Mouse (Mus musculus): ENCODE measurements around the gene Rbm47.

Gene Rbm47

DNA sequence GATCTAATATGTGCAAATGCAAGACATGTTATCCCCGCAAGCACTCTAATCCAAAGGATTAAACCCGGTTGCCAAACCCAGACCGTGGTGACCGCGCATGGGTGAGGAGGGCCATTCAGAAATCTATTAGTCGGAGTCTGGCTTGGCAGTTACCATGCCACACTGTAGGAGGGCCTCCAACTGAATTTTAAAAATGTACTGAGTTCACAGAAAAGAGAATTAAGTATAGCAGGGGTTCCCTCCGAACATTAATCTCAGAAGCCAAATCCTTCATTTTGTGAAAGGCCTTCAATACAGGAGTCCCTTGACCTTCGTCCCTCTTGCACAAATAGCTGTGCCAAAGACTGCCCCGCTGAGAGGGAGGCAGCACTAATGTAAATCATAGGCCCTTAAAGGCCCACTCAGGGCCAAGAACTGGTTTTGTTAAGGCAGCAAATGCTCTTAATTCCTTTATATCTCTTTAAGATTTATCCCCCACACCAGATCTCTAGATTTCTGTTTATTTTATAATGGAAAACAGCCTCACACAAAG, 16.4 kb downstream of the Rbm47 start:
- DNase-seq = no peak

DNA sequence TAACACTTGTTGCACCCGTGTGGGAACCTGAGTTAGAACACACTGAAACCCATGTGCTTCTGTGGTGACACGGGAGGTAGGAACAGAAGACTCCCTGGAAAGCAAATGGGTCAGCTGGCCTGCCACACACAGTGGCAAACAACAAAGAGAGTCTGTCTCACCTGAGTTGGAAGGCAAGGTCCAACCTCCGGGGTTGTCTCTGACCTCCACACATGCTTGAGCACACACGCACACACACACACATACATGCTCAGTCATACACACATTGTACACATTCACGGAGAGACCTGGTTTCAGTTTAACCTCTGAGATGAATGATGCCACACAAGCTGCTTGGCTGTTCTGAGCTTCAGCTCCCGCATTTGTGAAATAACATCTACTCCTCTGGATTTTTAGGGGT, 18.3 kb downstream of the Rbm47 start:
- no peak for DNase-seq

DNA sequence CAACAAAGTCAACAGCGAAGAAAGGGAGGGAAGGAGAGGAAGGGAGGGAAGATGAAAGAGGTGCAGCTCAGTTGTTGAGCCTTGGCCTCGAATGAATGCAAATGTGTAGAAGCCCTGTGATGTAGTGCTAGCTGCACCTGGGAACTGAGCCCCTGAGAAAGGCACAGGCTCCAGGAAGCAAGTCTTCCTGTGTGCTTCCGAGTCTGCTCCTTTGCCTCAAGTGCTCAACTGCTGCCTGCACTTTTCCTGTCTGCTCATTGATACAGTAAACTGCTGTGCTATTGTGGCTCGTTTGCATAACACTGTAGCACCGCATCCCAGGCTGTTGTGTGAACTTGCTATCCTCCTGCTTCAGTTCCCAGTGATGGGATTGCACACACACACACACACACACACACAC, 19.4 kb downstream of the Rbm47 start:
- peak; percentile 36 to 59 for DNase-seq

DNA sequence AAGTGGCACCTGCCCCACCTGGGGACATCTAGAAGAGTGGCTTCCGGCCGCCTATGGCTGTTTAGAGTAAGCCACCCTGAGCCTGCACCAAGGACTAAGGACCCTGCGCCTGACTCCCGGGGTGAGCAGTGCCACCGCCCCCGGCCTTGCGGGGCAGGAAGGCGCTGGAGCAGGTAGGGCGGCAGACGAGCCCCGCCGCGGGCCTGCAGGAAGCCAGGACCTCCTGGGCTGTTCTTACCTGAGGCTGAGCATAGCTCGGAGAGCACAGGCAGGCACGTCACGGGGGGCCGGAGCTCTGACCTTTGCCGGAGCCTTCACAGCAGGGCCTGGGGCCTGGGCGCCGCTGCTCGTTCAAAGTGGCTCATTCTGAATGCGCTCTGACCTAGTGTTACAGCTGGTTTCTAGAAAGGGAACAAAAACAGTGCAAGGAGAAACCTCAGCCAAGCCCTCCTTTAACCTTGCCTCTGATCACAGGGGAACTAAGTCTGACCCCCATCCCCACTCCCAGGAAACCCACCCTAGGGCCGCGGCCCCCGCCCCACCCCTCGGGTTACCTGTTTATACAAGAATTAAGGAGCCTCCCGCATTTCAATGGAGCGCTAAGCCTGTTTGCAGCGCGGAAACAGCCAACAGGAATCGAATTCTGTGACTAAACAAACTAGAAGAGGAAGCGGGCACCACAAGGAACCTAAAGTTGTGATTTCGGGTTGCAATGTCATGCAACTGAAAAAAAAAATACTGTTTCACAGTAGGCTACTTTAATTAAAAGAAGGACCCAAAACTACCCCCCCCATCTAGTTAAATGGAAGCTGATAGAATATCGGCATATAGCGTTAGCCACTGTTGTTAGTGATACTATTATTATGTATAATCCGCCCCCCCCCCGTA, 21.4 kb downstream of the Rbm47 start:
- peak; percentile 34 to 40 for DNase-seq

DNA sequence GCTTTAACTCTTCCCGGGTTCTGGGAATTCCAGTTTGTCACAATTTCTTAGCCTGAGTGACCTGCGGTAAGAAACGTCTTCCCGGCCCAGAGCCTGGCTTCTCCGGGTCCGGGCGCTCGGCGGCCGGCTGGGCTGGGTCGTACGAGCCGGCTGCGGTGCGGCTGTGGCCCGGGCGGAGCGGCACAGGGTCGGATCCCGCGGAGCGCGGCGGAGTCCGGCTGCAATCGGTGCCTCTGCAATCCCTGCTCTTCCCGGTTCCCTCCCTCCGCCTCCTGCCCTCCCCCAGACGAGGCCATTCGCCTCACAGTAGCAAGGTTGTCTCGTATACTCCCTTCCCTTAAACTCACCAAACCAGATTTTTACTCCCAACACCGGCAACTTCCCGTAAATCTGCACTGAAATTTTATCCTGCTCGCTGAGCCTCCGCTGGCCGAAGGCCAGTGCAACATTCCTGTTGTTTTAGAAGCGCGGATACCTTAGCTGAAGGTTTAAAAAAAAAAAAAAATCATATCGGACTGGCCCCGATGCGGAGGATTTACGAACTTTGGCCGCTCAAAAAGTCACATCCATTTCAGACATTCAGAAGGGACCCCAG, 22.1 kb downstream of the Rbm47 start:
- peak in 1 of 2 experiments; percentile 6 for DNase-seq

DNA sequence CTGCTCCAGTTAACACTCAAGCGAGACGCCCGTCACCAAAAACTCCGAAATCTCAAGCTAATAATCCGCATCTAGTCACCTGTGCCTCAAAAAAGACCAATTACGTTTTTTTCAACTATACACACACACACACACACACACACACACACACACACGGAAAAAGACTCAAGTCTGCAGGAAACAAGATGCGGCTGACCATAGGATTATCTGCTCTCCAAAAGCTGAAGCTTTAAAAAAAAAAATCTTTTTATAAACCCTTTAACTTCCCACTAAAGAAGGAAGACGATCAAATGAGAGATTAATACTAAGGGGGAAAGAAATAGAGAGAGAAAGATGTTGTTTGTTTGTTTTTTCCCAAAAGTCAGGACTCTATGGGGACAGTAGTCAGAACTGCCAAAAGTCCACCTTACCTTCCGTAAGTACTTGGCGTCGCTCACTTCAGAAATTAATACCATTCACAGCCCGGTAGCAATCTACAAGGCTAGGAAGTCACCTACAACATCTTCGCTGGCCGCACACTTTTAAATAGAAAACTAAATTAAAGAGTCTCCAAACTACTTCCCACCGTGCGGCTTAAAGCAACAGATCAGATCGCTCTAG, 22.7 kb downstream of the Rbm47 start:
- DNase-seq = no peak

DNA sequence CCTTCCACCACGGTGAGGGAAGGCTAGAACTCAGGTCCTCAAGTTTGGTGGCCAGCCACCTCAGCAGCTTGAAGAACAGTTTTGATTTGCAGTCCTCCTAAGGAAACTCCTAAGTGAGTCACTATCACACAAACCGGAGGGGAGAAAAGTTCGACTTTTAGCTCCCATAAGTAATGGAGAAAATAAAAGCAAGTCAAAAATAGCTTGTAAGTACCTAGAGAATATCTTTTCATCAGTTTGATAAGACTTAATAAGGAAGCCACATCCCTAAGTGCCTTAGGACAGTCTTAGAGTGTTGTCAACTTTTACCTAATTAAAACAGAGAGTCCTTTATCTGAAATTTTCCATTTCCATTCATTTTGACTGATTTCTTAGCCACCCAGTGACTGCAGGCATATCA, 23.3 kb downstream of the Rbm47 start:
- DNase-seq = no peak

DNA sequence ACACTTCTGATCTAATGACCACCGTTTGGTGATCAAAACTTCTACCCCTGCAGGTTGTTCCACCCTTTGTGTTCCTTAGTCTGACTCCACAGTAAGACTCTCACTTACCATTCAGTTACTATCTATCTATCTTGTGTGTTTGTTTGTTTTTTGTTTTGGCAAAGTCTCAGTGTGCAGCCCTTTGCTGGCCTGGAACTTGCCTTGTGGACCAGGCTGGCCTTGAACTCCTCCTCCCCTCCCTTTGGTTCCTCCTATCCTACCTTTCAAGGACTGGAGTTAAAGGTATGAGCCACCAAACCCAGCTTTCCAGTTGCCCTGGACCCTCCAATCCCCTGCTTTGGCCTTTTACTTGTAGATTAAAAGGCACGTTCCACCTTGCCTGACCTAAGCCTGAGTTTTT, 23.8 kb downstream of the Rbm47 start:
- no peak for DNase-seq

DNA sequence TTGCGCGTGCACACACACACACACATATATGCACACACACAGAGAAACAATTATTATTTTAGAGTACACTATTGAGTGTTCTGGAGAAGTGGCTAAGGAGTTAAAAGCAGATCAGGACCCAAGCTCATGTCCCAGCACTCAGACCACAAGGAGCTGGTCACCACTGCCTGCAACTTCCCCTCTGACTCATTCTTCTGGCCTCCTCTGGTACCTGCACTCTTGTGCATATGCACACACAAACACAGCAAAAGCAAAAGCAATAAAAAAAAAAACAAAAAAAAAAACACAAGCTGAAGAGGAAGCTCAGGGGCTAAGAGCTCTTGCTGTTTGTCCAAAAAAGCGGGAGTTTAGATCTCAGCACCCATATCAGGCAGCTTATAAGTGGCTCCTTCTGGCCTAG, 25.6 kb downstream of the Rbm47 start:
- no peak for DNase-seq

DNA sequence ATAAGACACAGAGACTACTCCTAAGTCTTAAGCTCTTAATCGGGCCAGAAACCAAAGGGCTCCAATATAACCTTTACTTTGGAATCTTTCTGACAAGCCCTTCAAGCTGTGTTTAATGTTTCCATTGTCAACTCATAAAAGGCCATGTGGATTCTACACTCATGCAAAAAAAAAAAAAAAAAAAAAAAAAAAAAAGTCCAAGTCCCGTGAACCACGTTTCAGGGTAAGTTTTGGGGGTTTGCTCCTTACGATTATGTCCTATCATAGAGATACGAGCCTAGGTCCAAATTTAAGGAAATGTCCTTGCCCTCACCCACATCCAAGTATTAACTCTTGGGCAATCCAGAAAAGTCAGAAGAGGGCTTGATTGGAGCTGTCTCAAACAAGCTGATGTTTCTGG, 27.3 kb downstream of the Rbm47 start:
- DNase-seq = no peak

DNA sequence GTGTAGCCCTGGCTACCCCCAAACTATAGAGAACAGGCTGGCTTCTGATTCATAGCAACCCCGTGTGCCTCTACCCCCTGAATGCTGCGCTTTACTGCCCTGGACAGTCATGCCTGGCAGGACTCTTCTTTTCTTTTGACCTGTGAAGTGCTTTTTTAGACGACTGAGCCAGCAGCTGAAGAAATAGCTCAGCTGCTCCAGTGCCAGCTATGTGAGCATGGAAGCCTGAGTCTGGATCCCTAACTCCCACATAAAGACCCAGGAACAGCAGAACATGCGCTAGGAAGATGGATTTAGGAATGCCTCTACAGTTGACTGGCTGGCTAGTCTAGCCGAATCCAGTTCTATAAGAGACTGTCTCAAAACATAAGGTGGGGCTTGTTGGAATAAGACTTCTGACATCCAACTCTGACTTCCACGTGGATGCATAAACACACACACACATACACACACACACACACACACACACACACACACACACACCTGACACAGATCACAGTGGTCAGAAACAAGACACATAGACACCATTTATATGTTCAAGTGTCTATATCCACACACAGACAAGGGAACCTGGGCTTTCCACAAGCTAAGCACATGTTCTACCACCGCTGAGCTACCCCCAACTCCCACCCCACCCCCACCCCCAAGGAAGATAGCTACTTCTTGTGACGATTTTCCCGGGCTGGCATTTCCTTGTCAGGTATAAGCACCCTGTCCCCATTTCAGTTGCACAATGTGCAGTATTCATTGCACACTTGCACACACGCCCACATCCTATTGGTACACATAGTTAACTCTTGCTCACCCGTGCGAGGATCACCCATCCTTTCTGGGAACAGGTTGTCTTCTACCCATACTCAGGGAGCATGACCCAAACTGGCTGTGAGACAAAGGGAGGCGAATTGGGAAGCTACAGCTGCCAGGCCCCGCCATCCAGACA, 29.6 kb downstream of the Rbm47 start:
- DNase-seq = no peak

DNA sequence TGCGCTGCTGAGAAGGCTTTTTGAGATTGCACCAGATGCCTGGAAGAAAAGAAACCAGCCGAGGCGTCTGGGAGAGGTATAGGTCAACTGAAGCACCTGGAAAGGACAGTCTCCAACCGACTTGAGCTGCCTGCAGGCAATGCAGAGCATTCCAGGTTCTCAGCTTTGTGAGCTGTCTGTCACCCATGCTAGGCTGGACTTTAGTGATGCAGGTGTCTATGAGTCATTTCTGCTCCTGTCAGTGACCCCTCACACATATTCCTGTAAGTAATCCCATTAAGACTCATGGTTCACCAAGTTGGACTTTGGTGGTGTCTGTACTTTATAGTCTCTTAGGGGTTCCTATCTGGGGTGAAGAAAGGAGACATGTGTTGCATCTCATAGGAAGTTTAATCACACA, 31.4 kb downstream of the Rbm47 start:
- no peak for DNase-seq

DNA sequence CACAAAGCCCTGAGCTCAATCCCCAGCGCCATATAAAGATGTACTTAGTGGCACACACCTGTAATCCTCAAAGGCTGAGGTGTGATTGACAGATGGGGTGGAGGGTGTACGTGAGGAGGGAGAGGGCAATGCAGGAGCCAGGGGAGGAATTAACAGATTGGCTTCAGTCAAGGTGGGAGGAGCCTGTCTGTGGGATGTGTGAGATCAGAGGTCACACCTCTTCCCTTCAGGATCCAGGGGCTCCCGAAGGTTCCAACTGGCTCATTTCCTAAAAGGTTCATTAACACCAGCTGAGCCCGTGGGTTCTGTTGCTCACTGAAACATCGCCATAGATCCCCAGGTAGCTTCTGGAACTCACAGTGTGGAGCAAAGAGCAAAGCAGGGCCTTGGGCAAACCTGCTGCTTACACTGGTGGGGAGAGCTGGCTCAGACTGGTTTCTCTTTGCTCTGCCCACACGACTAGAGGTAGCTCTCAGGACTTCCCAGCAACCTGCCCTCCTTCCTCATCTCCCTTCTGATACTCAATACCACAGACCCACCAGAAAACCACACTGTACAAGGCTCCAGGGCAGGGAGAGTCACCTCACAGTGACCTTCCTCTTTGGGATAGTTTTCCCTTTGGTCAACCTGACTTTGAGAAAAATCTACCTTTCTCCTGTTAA, 33.2 kb downstream of the Rbm47 start:
- DNase-seq = no peak

DNA sequence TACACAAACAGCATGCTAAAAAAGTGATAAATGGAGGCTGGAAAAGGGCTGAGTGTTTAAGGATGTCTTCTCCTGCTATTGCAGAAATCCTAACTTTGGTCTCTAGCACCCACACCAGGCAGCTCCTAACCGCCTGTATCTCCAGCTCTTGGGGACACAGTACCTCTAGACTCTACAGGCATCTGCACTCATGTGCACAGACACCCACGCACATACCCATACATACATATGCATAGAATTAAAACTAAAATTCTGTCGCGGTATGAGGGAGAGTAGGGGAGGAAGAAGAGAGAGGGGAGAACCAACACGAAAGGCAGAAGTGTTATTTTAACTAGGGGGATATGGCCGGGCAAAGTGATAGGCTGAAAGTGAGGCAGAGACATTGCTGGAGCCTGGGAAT, 33.7 kb downstream of the Rbm47 start:
- DNase-seq = no peak

DNA sequence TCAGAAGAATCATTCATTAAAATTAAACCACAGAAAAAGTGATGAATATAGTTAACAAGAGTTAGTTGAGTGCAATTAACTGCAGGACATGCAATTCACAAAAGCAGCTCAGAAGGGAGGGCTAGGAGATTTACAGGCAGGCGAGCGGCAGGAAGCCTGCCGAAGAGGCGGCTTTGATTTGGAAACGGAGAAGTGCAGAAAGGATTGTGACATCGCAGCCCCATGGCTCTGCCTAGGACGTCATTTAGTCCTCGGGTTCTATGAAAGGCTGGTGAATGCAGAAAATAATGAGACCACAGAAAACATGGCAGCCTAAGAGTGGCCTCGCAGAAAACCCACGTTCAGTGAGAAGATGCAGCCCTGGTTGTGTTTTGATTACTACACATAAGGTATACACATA, 34.3 kb downstream of the Rbm47 start:
- DNase-seq = no peak

DNA sequence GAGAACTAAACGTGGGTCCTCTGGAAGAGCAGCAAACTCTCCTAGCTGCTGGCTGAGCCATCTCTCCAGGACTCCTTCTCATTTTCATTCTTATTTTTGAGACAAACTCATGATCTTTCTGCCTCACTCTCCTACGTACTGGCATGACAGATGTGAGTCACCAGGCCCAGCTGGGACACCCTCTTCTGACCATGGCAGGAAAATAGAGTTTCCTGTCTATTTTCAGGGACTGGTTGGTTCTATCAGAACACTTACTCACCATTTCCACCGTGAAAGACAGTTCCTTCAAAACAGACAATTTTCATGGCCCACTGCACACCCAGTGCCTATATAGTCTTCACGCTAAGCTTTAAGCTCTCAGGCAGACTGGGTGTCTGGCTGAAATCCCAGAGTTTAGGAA, 35.7 kb downstream of the Rbm47 start:
- no peak for DNase-seq

DNA sequence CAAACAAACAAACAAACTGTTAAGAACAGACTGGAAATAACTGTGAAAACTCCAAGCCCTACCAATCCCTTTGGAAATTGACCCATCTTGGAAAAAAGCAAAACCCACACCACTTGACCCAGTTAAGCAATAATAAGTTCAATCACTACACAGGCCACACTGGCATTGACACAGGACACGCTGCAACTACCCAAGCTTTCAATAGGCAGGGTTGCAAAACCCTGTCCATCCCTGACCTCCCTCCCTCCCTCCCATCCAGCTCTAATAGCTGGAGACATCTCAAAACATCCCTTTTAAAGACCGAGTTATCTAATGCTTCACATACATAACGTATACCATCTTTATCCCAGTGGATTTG, 37.1 kb downstream of the Rbm47 start:
- no peak for DNase-seq

DNA sequence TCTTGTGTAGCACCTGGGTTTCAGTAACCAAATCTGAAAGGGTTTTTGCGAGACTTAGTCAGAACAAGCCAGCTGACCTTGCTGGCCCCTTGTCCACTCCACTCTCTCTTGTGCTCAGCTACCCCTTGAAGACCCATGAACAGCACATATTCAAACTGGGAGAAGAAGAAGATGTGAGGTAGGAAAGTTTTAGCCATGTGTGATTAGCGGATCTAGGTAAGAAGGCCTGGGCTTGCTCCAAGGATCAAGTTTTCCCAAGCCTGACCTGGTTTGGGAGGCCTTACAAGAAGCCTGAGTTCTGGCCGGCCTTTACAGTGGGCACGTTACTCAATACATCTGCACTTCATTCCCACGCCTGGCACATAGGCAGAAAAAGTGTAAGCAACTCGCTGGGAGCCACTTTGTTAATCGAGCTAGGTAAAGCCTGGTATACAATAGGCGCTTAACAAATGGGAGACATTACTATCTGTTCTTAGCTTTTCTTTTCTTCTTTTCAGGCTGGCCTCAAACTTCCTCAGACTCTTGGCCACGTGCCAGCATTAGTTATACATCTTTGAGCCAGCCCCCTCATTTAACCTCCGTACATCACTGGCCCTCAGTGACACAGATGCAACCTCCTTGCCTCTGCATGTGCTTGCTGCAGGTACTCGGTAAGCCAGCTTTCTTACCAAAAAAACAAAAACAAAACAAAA, 37.6 kb downstream of the Rbm47 start:
- no peak for DNase-seq

DNA sequence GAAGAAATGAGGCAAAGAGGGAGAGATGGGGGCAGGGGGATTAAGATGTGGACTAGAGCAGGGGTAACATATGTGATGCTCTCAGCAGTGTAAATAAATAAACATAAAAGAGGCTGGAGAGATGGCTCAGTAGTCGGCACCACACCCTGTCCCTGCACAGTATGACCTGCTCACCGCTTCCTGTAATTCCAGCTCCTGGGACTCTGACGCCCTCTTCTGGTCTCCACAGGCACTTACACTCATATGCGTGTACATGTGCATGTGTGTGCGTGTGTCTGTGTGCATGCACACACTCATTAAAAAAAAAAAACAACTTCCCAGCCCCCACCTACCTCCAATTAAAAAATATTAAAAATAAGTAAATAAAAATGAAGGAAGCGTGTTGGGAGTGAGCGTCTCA, 38.3 kb downstream of the Rbm47 start:
- no peak for DNase-seq

DNA sequence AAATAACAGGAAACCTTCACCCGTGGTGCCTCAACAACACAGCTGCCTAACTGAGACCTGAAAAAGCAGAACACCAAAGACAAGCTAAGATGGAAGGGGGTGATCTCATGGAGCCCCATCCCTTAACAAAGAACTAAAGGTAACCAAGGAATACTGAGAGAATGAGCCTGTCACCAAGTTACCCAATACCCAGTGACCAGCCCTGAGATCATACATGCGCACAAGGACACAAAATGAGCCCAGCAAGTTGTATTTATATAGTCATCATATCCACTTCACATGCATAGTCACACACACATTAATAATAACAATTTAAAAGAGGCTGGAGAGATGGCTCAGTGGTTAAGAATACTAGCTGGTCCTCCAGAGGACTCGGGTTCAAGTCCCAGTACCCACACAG, 44.0 kb downstream of the Rbm47 start:
- no peak for DNase-seq

DNA sequence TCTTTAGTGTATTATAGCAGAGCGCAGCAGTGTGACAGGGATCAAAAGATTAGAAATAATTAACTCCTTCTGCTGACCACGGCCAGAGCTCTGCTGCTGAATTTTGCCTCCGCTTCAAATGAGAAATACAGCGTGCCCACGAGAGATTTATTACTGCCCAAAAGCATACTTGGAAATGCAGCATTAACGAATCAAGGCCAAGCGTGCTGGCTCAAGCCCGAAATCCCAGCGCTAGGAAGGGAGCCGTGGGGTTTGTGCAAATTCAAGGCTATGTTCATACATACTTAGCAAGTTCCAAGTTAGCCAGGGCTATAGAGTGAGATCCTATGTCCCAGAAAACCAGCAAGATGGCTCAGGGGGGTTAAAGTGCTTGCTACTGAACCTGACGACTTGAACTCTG, 47.5 kb downstream of the Rbm47 start:
- DNase-seq = no peak

DNA sequence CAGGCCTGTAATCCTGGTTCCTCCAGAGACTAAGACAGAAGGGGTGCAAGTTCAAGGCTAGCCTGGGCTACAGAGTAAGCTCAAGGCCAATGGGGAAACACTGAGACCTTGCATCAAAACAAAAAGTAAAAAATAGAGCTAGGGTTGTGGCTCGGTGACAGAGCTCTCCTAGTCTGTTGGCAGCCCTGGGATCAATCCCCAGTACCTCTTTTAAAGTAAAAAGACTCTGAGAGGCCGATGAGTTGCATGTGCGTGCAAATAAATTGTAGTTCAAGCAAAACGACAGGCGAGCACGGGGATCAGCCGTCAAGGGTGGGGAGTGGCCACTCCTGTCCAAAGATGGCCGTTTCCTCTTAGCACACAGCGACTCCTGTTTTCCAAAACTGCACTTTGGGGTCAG, 48.0 kb downstream of the Rbm47 start:
- no peak for DNase-seq
